Mouse (Mus musculus): ENCODE results near the gene Rgs19. TPM values are rescaled to one million over a fixed set of nuclear protein-coding genes. Genes with fewer than 3 reads are reported as not detected.

Rgs19 gene
- polyA plus RNA-seq, 1 experiment from 2014 or later, result 74.9 TPM

DNA sequence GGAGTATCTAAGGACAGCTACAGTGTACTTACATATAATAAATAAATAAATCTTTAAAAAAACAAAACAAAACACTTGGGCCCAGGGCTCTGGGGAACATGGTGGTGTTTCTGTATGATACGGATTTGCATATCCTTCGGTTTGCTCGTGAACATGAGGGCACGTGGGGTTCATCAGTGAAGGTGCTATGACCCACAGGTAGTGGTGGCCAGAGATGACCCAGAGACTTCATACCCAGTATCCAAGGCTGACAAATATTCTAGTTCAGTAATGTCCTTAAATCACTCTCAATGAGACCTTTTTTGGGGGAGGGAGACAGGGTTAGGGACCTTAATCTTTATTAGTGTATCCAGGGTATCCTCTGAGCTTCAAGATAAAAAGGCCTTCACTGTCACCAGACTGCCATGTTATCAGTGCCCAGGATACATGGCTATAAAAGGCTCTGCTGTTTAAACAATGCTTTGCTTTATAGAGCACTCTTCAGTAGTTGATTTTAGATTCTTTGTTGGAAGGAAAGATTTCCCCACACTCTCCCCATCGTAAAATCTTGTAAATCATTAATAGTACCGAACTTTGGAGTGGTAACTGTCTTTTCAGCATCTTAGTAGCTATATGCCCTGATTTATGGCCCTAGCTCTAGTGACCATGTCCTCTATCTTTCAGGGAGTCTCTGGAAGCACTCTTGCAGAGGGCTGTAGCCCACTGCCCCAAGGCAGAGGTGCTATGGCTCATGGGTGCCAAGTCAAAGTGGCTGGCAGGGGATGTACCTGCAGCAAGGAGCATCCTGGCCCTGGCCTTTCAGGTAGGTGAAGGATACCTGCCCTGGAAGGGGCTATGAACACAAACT lies 46.9 kb downstream of the Rgs19 start:
- Histone ChIP-seq H3K4me1 (no peaks in the 10 kb centered on the region), H3K9me3 (no peaks in the 10 kb centered on the region), H3K27ac (no peak overlapping the region), H3K27me3 (no peaks in the 10 kb centered on the region), H3K9ac (no peak overlapping the region), H3K4me3 (no peak overlapping the region), H3K36me3 (peaks cover 79% of the 10 kb centered on the region), H3K4me2 (replicated peaks) (no peak overlapping the region)
- no peak for ATAC-seq (ENCODE audit: insufficient number of reproducible peaks, insufficient read depth, low FRiP score, low TSS enrichment)
- WGBS, result 92% methylated on average over 6 of the region's 6 CpGs

DNA sequence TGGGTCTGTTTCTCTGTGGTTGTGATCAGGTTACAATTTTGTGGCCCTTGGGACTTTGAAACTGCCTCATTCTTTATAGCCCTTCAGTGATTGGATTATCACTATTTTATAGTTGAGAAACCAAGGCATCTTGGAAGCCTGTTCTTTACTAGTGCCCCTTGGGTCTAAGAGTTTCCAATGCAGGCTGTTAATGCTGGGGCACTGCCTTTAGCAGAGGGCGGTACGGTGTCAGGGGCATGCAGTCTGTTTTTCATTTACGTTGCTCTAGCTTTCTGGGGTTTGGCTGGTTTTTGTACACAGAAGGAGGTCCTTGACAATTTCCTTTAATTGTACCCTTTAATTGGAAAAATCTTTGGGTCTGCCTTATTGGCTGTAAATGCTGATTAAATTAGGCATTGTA lies 48.1 kb downstream of the Rgs19 start:
- Histone ChIP-seq H3K4me3 (no peak overlapping the region), H3K27ac (no peak overlapping the region), H3K9me3 (no peaks in the 10 kb centered on the region), H3K27me3 (no peaks in the 10 kb centered on the region), H3K36me3 (peaks cover 78% of the 10 kb centered on the region), H3K4me1 (no peaks in the 10 kb centered on the region), H3K9ac (no peak overlapping the region), H3K4me2 (replicated peaks) (no peak overlapping the region)
- no peak for ATAC-seq (ENCODE audit: insufficient number of reproducible peaks, insufficient read depth, low FRiP score, low TSS enrichment)
- 63% methylated on average over 3 of the region's 3 CpGs for WGBS

DNA sequence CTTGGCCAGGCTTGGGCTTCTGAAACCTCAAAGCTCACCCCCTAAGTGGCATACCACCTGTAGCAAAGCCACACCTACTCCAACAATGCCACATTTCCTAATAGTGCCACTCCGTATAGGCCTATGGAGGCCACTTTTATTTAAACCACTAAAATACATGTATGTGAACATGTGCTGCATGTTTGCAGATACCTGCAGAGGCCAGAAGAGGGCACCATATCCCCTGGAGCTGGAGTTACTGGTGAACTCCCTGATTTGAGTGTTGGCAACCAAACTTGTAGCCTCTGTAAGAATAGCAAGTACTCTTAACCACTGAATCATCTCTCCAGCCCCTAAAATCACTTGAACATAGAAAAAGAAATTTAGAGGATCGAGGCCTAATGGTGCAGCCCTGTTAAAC lies 49.4 kb downstream of the Rgs19 start:
- Histone ChIP-seq H3K27ac (no peak overlapping the region), H3K9ac (no peak overlapping the region), H3K9me3 (no peaks in the 10 kb centered on the region), H3K4me1 (no peaks in the 10 kb centered on the region), H3K27me3 (no peaks in the 10 kb centered on the region), H3K36me3 (peaks cover 78% of the 10 kb centered on the region), H3K4me3 (no peak overlapping the region), H3K4me2 (replicated peaks) (no peak overlapping the region)
- 90% methylated on average over 2 of the region's 2 CpGs for WGBS
- no peak for ATAC-seq (ENCODE audit: insufficient number of reproducible peaks, insufficient read depth, low FRiP score, low TSS enrichment)

Other genes with a start within 250 kb of the Rgs19 start
- gene Zbtb46, start 234.6 kb downstream of the Rgs19 start, polyA plus RNA-seq (2016; fragmentation: Nextera tagmentation; extraction: Ambion mirVana), result 9.2 and 9.6 TPM in 2 replicates
- gene Abhd16b, start 200.8 kb downstream of the Rgs19 start, polyA plus RNA-seq (2016; fragmentation: Nextera tagmentation; extraction: Ambion mirVana), result 0.09 and 0.20 TPM in 2 replicates
- gene Tpd52l2, start 196.8 kb downstream of the Rgs19 start, polyA plus RNA-seq (2016; fragmentation: Nextera tagmentation; extraction: Ambion mirVana), result 160 and 163 TPM in 2 replicates
- 93.9 and 103 TPM in 2 replicates for gene Dnajc5, start 173.5 kb downstream of the Rgs19 start, polyA plus RNA-seq (2016; fragmentation: Nextera tagmentation; extraction: Ambion mirVana)
- 39.0 and 45.1 TPM in 2 replicates for gene Uckl1, start 109.1 kb downstream of the Rgs19 start, polyA plus RNA-seq (2016; fragmentation: Nextera tagmentation; extraction: Ambion mirVana)
- gene Prpf6, start 102.1 kb downstream of the Rgs19 start, polyA plus RNA-seq (2016; fragmentation: Nextera tagmentation; extraction: Ambion mirVana), result 74.4 and 74.8 TPM in 2 replicates
- 95.3 and 101 TPM in 2 replicates for gene Zfp512b, start 101.2 kb downstream of the Rgs19 start, polyA plus RNA-seq (2016; fragmentation: Nextera tagmentation; extraction: Ambion mirVana)
- 16.4 and 17.9 TPM in 2 replicates for gene Samd10, start 94.8 kb downstream of the Rgs19 start, polyA plus RNA-seq (2016; fragmentation: Nextera tagmentation; extraction: Ambion mirVana)
- 0.32 TPM in 1 of 2 replicates, not detected in the other for gene Gm29797, start 36.9 kb downstream of the Rgs19 start, polyA plus RNA-seq (2016; fragmentation: Nextera tagmentation; extraction: Ambion mirVana)
- 38.5 and 43.7 TPM in 2 replicates for gene Sox18, start 22.3 kb downstream of the Rgs19 start, polyA plus RNA-seq (2016; fragmentation: Nextera tagmentation; extraction: Ambion mirVana)
- 29.5 and 31.0 TPM in 2 replicates for gene Tcea2, start 13.7 kb downstream of the Rgs19 start, polyA plus RNA-seq (2016; fragmentation: Nextera tagmentation; extraction: Ambion mirVana)
- not detected in 2 replicates for gene Lkaaear1, start 4.5 kb upstream of the Rgs19 start, polyA plus RNA-seq (2016; fragmentation: Nextera tagmentation; extraction: Ambion mirVana)
- 5.2 and 5.6 TPM in 2 replicates for gene Oprl1, start 21.0 kb upstream of the Rgs19 start, polyA plus RNA-seq (2016; fragmentation: Nextera tagmentation; extraction: Ambion mirVana)
- 6.0 and 6.7 TPM in 2 replicates for gene Myt1, start 69.4 kb upstream of the Rgs19 start, polyA plus RNA-seq (2016; fragmentation: Nextera tagmentation; extraction: Ambion mirVana)
- 42.2 and 46.8 TPM in 2 replicates for gene Pcmtd2, start 143.9 kb upstream of the Rgs19 start, polyA plus RNA-seq (2016; fragmentation: Nextera tagmentation; extraction: Ambion mirVana)
- gene Polr3k, start 170.4 kb upstream of the Rgs19 start, polyA plus RNA-seq (2016; fragmentation: Nextera tagmentation; extraction: Ambion mirVana), result 84.4 and 86.7 TPM in 2 replicates